10 mouse cellular contexts compared by ENCODE assay signal in genomic region chr4:138246756-138247665, GRCm38 (mm10). TPM values are rescaled to one million over a fixed set of nuclear protein-coding genes. Genes with fewer than 3 reads are reported as not detected.
DNase-seq lines count a peak whose midpoint lies in the region; ATAC-seq and TF ChIP-seq lines count a peak whose summit lies in the region.
"Had no signal": no experiment of that assay in that cellular context is flagged by ENCODE, and none has a peak within 500 bp of the region (broad histone marks: within the 10 kb centered on the region; RNA-seq: fewer than 3 reads in every experiment).

No protein-coding gene starts in this region.

- H3K4me3 ChIP-seq in left cerebral cortex, adult 2 months: no peak overlapping the region
- H3K4me3 ChIP-seq: gastrocnemius, adult 2 months; megakaryocyte, embryonic 14.5 days had no signal

- ATAC-seq in monocyte, adult 5-6 weeks (replicated peaks; ENCODE audit: insufficient number of reproducible peaks, low FRiP score, low TSS enrichment, poor library complexity, severe bottlenecking): no peak

- intact Hi-C loops in left cerebral cortex, adult 2 months (cut with DNase I): no loop called here

- DNase-seq in urinary bladder, postnatal 14 days (ENCODE audit: low spot score): peak; percentile 30
- no peak for DNase-seq in urinary bladder, postnatal 36 days (ENCODE audit: low spot score in 2 of 2)
- peak; percentile 48 to 71 for DNase-seq in frontal cortex, postnatal 10 days (ENCODE audit: low spot score in 2 of 2)
- peak; percentile 79 to 82 for DNase-seq in left cerebral cortex, adult 2 months (ENCODE audit: extremely low spot score in 1 of 2, low spot score in 2 of 2)
- DNase-seq in kidney, adult 18-20 months: no peak
- no peak for DNase-seq in gastrocnemius, postnatal 25 days
- DNase-seq: cerebellum, adult 9-11 months; gastrocnemius, adult 2 months had no signal

- peak overlapping the region; percentile 70 for H3K27ac ChIP-seq in left cerebral cortex, adult 2 months
- H3K27ac ChIP-seq: gastrocnemius, adult 2 months had no signal

- TF ChIP-seq CTCF in left cerebral cortex, adult 2 months (IDR thresholded peaks at IDR 0.05): no peak

RNA-seq across cellular contexts. Expression of gene Sh2d5, which starts 3.2 kb away (rescaled TPM):
- total RNA-seq in left cerebral cortex, adult 2 months (2021): 10 to 100 TPM; 68.9 to 75.7 TPM
- not detected in 3 replicates for total RNA-seq in monocyte, adult 5-6 weeks (2017)
- under 1 TPM in 1 of 2 experiments, not detected in 1; 0.19 TPM for total RNA-seq in gastrocnemius, postnatal 25 days (2021)

RNA-seq across cellular contexts. Expression of gene Kif17, which starts 3.2 kb away (rescaled TPM):
- total RNA-seq in left cerebral cortex, adult 2 months (2021): 10 to 100 TPM; 29.4 to 31.0 TPM
- total RNA-seq in monocyte, adult 5-6 weeks (2017): 0.57 to 0.85 TPM in 2 of 3 replicates, not detected in the other
- total RNA-seq in gastrocnemius, postnatal 25 days (2021): not detected

RNA-seq across cellular contexts. Expression of gene Hp1bp3, which starts 30.9 kb away (rescaled TPM):
- 100 to 1,000 TPM; 178 to 183 TPM for total RNA-seq in left cerebral cortex, adult 2 months (2021)
- 97.8 to 145 TPM (median 119 TPM) in 3 replicates for total RNA-seq in monocyte, adult 5-6 weeks (2017)
- total RNA-seq in gastrocnemius, postnatal 25 days (2021): 10 to 100 TPM; 45.5 to 53.0 TPM

RNA-seq across cellular contexts. Expression of gene Ddost, which starts 57.5 kb away (rescaled TPM):
- total RNA-seq in left cerebral cortex, adult 2 months (2021): 10 to 100 TPM; 82.4 to 88.9 TPM
- total RNA-seq in monocyte, adult 5-6 weeks (2017): 51.8 to 63.8 TPM (median 53.8 TPM) in 3 replicates
- total RNA-seq in gastrocnemius, postnatal 25 days (2021): 10 to 100 TPM; 30.6 to 37.0 TPM

Comparison
In these comparisons a context has a peak if more than half of its experiments do, and no peak if none do; other contexts are left out.
1. DNase-seq: peak in urinary bladder, postnatal 14 days (single experiment), frontal cortex, postnatal 10 days (2 of 2) and left cerebral cortex, adult 2 months (2 of 2); none in urinary bladder, postnatal 36 days (0 of 2), kidney, adult 18-20 months (single experiment) and gastrocnemius, postnatal 25 days (single experiment).
2. RNA of gene Sh2d5, which starts 3.2 kb away (total RNA-seq): 68.9 to 75.7 TPM in left cerebral cortex, adult 2 months; 0.19 TPM in gastrocnemius, postnatal 25 days and not detected in monocyte, adult 5-6 weeks; every median in the first group is over 10 times any median in the second.
3. RNA of gene Kif17, which starts 3.2 kb away (total RNA-seq): 29.4 to 31.0 TPM in left cerebral cortex, adult 2 months; 0.57 to 0.85 TPM in monocyte, adult 5-6 weeks and not detected in gastrocnemius, postnatal 25 days; every median in the first group is over 10 times any median in the second.